Mouse (Mus musculus) kidney, postnatal 0 days (tissue): ENCODE results near the gene Cltb. TPM values are rescaled to one million over a fixed set of nuclear protein-coding genes. Genes with fewer than 3 reads are reported as not detected.

Experiments
- ATAC-seq: fragments of 200-750 bp; cut with Nextera tagmentation; replicated peaks from 2 replicates; pipeline ENCODE4 v1.8.0; 2017; ENCODE audit warnings: low read depth, moderate number of reproducible peaks, moderate TSS enrichment, moderate library complexity; ENCODE audit not compliant: low FRiP score
- DNase-seq: peaks from one replicate; pipeline ENCODE4 v3.0.0-alpha.2; 2016; ENCODE audit warnings: low spot score
- H3K27ac ChIP-seq: fragments of 300-500 bp; sonication (generic); 2 replicates; pipeline ENCODE4 v1.5.1; 2014; ENCODE audit warnings: mild to moderate bottlenecking
- H3K27me3 ChIP-seq: fragments of 300-500 bp; sonication (generic); 2 replicates; pipeline ENCODE4 v1.6.1; 2014; ENCODE audit warnings: low read length, mixed read lengths; ENCODE audit not compliant: insufficient read depth
- H3K36me3 ChIP-seq: fragments of 300-500 bp; sonication (generic); 2 replicates; pipeline ENCODE4 v1.6.1; 2014; ENCODE audit warnings: low read length, mixed read lengths; ENCODE audit not compliant: insufficient read depth
- H3K4me1 ChIP-seq: fragments of 300-500 bp; sonication (generic); replicated peaks from 2 replicates; pipeline ENCODE4 v1.6.1; 2014; ENCODE audit warnings: antibody characterized with exemption, low read length, mixed read lengths; ENCODE audit not compliant: insufficient read depth
- H3K4me2 ChIP-seq: fragments of 300-500 bp; sonication (generic); 2 replicates; pipeline ENCODE4 v1.6.1; 2014; ENCODE audit warnings: mild to moderate bottlenecking, low read length, moderate library complexity, mixed read lengths
- H3K4me3 ChIP-seq: fragments of 300-500 bp; sonication (generic); replicated peaks from 2 replicates; pipeline ENCODE4 v1.5.1; 2014; ENCODE audit warnings: low read depth, low read length
- H3K9ac ChIP-seq: fragments of 300-500 bp; sonication (generic); 2 replicates; pipeline ENCODE4 v1.6.1; 2014; ENCODE audit warnings: low read depth, low read length
- H3K9me3 ChIP-seq: fragments of 300-500 bp; sonication (generic); replicated peaks from 2 replicates; pipeline ENCODE4 v1.6.1; 2016; ENCODE audit warnings: low read length, inconsistent platforms, mixed read lengths
- CTCF ChIP-seq: IDR thresholded peaks from 2 replicates; pipeline ENCODE4 v1.5.1; 2016; ENCODE audit warnings: antibody characterized with exemption, low read depth, mild to moderate bottlenecking, moderate library complexity
- WGBS: fragments of 180-500 bp; shearing (Covaris S2); extraction: QIAGEN DNeasy Blood & Tissue Kit; methylation state at CpG from one replicate; pipeline ENCODE4 v1.1.7; 2014; 5-methylcytosine and 5-hydroxymethylcytosine counted together
- polyA plus RNA-seq: library from polyadenylated mRNA; unstranded; fragments of >200 nt; fragmentation: Nextera tagmentation; extraction: Ambion mirVana; gene quantifications from 2 replicates; pipeline ENCODE4 v1.2.1, GENCODE M21; 2015

Gene Cltb
- polyA plus RNA-seq, 1 experiment from 2014 or later, result 68.7 TPM

GRCm38 (mm10) chr13:54589996-54590951 is 20.9 kb downstream of the Cltb start, which contains the start of the genes Nop16 and Higd2a:
Gene Nop16, minus strand, starts transcription at chr13:54590090.
Gene Higd2a, plus strand, starts transcription at chr13:54590207.
- Histone ChIP-seq H3K4me3 (peak within 1 kb of the TSS; percentile 61), H3K36me3 (peaks cover 8% of the 10 kb centered on the region; the same call in 1 of the 2 replicates), H3K4me1 (no peaks in the 10 kb centered on the region), H3K9ac (peak within 1 kb of the TSS; percentile 76), H3K27me3 (no peaks in the 10 kb centered on the region), H3K4me2 (peak within 1 kb of the TSS; percentile 74), H3K9me3 (no peaks in the 10 kb centered on the region), H3K27ac (peak within 1 kb of the TSS; percentile 85)
- DNase-seq, result peak; percentile 99
- WGBS, result under 1% methylated on average over 51 of the region's 51 CpGs
- peak; percentile 95 for ATAC-seq
- no peak for TF ChIP-seq CTCF

GRCm38 (mm10) chr13:54589414-54589995 is 21.6 kb downstream of the Cltb start:
- peak overlapping the region; percentile 71 for H3K9ac ChIP-seq
- peak overlapping the region; percentile 85 for H3K27ac ChIP-seq
- TF ChIP-seq CTCF, result no peak
- H3K4me3 ChIP-seq, result peak overlapping the region; percentile 61
- 0 out of 2 replicates have a peak, but pooled peaks have one; percentile 5 for ATAC-seq
- peaks cover 13% of the 10 kb centered on the region; the same call in 1 of the 2 replicates for H3K36me3 ChIP-seq
- DNase-seq, result no peak
- peak overlapping the region; percentile 74 for H3K4me2 ChIP-seq
- no peaks in the 10 kb centered on the region for H3K9me3 ChIP-seq
- no peaks in the 10 kb centered on the region for H3K27me3 ChIP-seq
- 1% methylated on average over 24 of the region's 24 CpGs for WGBS
- H3K4me1 ChIP-seq, result no peaks in the 10 kb centered on the region

- WGBS, result 82% methylated on average over 11 of the region's 11 CpGs
- Histone ChIP-seq H3K9ac (no peak overlapping the region), H3K4me3 (no peak overlapping the region), H3K36me3 (peaks cover 38% of the 10 kb centered on the region; the same call in 1 of the 2 replicates), H3K4me1 (no peaks in the 10 kb centered on the region), H3K27me3 (no peaks in the 10 kb centered on the region), H3K27ac (no peak overlapping the region), H3K4me2 (no peak overlapping the region), H3K9me3 (no peaks in the 10 kb centered on the region)
- ATAC-seq, result no peak
- no peak for TF ChIP-seq CTCF
- no peak for DNase-seq
These were observed 25.3 kb downstream of the Cltb start for GRCm38 (mm10) chr13:54585831-54586230.

- ATAC-seq (no peak), DNase-seq (no peak)
- 86% methylated on average over 5 of the region's 5 CpGs for WGBS
- Histone ChIP-seq H3K4me2 (no peak overlapping the region), H3K4me3 (no peak overlapping the region), H3K36me3 (peaks cover 63% of the 10 kb centered on the region), H3K27me3 (no peaks in the 10 kb centered on the region), H3K9ac (no peak overlapping the region), H3K9me3 (no peaks in the 10 kb centered on the region), H3K27ac (no peak overlapping the region), H3K4me1 (no peaks in the 10 kb centered on the region)
- TF ChIP-seq CTCF, result no peak
These were observed 28.3 kb downstream of the Cltb start for GRCm38 (mm10) chr13:54582860-54583259.

GRCm38 (mm10) chr13:54582126-54582525 is 29.0 kb downstream of the Cltb start:
- no peak overlapping the region for H3K4me2 ChIP-seq
- no peak for DNase-seq
- H3K9me3 ChIP-seq, result no peaks in the 10 kb centered on the region
- 76% methylated on average over 10 of the region's 10 CpGs for WGBS
- no peak for TF ChIP-seq CTCF
- no peak overlapping the region for H3K27ac ChIP-seq
- no peak overlapping the region for H3K4me3 ChIP-seq
- ATAC-seq, result no peak
- no peaks in the 10 kb centered on the region for H3K27me3 ChIP-seq
- H3K36me3 ChIP-seq, result peaks cover 64% of the 10 kb centered on the region
- no peak overlapping the region for H3K9ac ChIP-seq
- H3K4me1 ChIP-seq, result no peaks in the 10 kb centered on the region

GRCm38 (mm10) chr13:54581385-54581784 is 29.8 kb downstream of the Cltb start:
- H3K27me3 ChIP-seq, result no peaks in the 10 kb centered on the region
- TF ChIP-seq CTCF, result no peak
- DNase-seq (no peak), ATAC-seq (no peak)
- H3K4me2 ChIP-seq, result no peak overlapping the region
- H3K9ac ChIP-seq, result no peak overlapping the region
- no peaks in the 10 kb centered on the region for H3K9me3 ChIP-seq
- no peak overlapping the region for H3K27ac ChIP-seq
- no peak overlapping the region for H3K4me3 ChIP-seq
- peaks cover 63% of the 10 kb centered on the region for H3K36me3 ChIP-seq
- H3K4me1 ChIP-seq, result 0 out of 2 replicates have a peak, but pooled peaks cover 3% of the 10 kb centered on the region
- WGBS, result 76% methylated on average over 2 of the region's 2 CpGs
